Mouse (Mus musculus) midbrain, embryonic 14.5 days (tissue): ENCODE measurements around the gene Dync1li2. TPM values are rescaled to one million over a fixed set of nuclear protein-coding genes. Genes with fewer than 3 reads are reported as not detected.

Experiments used
- ATAC-seq: fragments of 200-750 bp; cut with Nextera tagmentation; 2 replicates; pipeline ENCODE4 v1.8.0; 2017; ENCODE audit warnings: moderate number of reproducible peaks, moderate library complexity; ENCODE audit not compliant: low FRiP score, low TSS enrichment
- DNase-seq: peaks from one replicate; pipeline ENCODE4 v3.0.0-alpha.2; 2015
- H3K27ac ChIP-seq: fragments of 300-500 bp; sonication (generic); replicated peaks from 2 replicates; pipeline ENCODE4 v1.5.1; 2014; ENCODE audit warnings: mild to moderate bottlenecking, low read depth, low read length, moderate library complexity
- H3K27me3 ChIP-seq: fragments of 300-500 bp; sonication (generic); 2 replicates; pipeline ENCODE4 v1.6.1; 2014; ENCODE audit warnings: low read length, control low read depth, mixed read lengths; ENCODE audit not compliant: control insufficient read depth, insufficient read depth
- H3K36me3 ChIP-seq: fragments of 300-500 bp; sonication (generic); 2 replicates; pipeline ENCODE4 v1.6.1; 2014; ENCODE audit warnings: low read length, control low read depth; ENCODE audit not compliant: control insufficient read depth, insufficient read depth
- H3K4me1 ChIP-seq: fragments of 300-500 bp; sonication (generic); 2 replicates; pipeline ENCODE4 v1.6.1; 2014; ENCODE audit warnings: mild to moderate bottlenecking, antibody characterized with exemption, low read length, control low read depth; ENCODE audit not compliant: control insufficient read depth, insufficient read depth
- H3K4me2 ChIP-seq: fragments of 300-500 bp; sonication (generic); 2 replicates; pipeline ENCODE4 v1.6.1; 2014; ENCODE audit warnings: mild to moderate bottlenecking, low read length, moderate library complexity
- H3K4me3 ChIP-seq: fragments of 300-500 bp; sonication (generic); replicated peaks from 2 replicates; pipeline ENCODE4 v1.5.1; 2014; ENCODE audit warnings: low read depth, low read length
- H3K9ac ChIP-seq: fragments of 300-500 bp; sonication (generic); replicated peaks from 2 replicates; pipeline ENCODE4 v1.6.1; 2014; ENCODE audit warnings: mild to moderate bottlenecking, low read length, moderate library complexity
- H3K9me3 ChIP-seq: fragments of 300-500 bp; sonication (generic); 2 replicates; pipeline ENCODE4 v1.6.1; 2016; ENCODE audit warnings: low read length, control low read depth, mixed read lengths; ENCODE audit not compliant: control insufficient read depth
- WGBS: fragments of 180-500 bp; shearing (Covaris S2); extraction: QIAGEN DNeasy Blood & Tissue Kit; methylation state at CpG from one replicate; pipeline ENCODE4 v1.1.7; 2014; 5-methylcytosine and 5-hydroxymethylcytosine counted together
- polyA plus RNA-seq: library from polyadenylated mRNA; unstranded; fragments of >200 nt; fragmentation: Nextera tagmentation; extraction: Ambion mirVana; gene quantifications from 2 replicates; pipeline ENCODE4 v1.2.1, GENCODE M21; 2014

The Dync1li2 gene
- polyA plus RNA-seq, 1 experiment from 2014 or later = 103 TPM

GRCm38 (mm10) chr8:104380961-104381411 is 61.9 kb downstream of the Dync1li2 start:
- Histone ChIP-seq H3K4me3 (no peak overlapping the region), H3K36me3 (no peaks in the 10 kb centered on the region), H3K9me3 (no peaks in the 10 kb centered on the region), H3K4me2 (no peak overlapping the region), H3K27ac (no peak overlapping the region), H3K27me3 (no peaks in the 10 kb centered on the region), H3K9ac (no peak overlapping the region), H3K4me1 (peaks cover 16% of the 10 kb centered on the region)
- no peak for DNase-seq
- no peak for ATAC-seq
- 84% methylated on average over 5 of the region's 5 CpGs for WGBS

DNA sequence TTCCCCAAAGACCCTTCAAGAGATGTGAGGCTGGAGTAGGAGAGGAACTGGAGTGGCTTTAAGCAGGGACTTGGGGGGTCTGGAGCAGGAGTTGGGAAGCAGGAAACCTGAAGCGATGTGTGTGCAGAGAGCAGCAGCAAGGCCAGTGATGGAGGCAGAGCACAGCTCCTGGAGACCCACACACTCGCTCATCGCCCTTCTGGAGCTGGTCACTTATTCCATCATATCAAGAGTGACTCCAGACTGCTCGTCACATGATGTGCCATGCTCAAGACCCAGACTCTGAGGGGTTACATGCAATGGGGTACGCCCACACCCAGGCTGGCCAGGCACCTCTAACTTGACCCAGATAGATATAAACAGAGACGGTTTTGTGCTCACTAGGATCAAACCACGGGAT is 62.6 kb downstream of the Dync1li2 start:
- Histone ChIP-seq H3K9ac (no peak overlapping the region), H3K27me3 (no peaks in the 10 kb centered on the region), H3K9me3 (no peaks in the 10 kb centered on the region), H3K27ac (no peak overlapping the region), H3K4me2 (no peak overlapping the region), H3K4me3 (no peak overlapping the region), H3K4me1 (peaks cover 17% of the 10 kb centered on the region), H3K36me3 (no peaks in the 10 kb centered on the region)
- ATAC-seq (no peak), DNase-seq (no peak)
- 92% methylated on average over 7 of the region's 7 CpGs for WGBS

- no peak overlapping the region for H3K4me3 ChIP-seq
- no peaks in the 10 kb centered on the region for H3K36me3 ChIP-seq
- ATAC-seq (no peak), DNase-seq (no peak)
- 54% methylated on average over 10 of the region's 10 CpGs for WGBS
- no peaks in the 10 kb centered on the region for H3K9me3 ChIP-seq
- no peak overlapping the region for H3K4me2 ChIP-seq
- no peaks in the 10 kb centered on the region for H3K27me3 ChIP-seq
- H3K4me1 ChIP-seq = peaks cover 22% of the 10 kb centered on the region
- H3K9ac ChIP-seq = no peak overlapping the region
- H3K27ac ChIP-seq = no peak overlapping the region
Measured at GRCm38 (mm10) chr8:104379301-104379836, 63.5 kb downstream of the Dync1li2 start.

DNA sequence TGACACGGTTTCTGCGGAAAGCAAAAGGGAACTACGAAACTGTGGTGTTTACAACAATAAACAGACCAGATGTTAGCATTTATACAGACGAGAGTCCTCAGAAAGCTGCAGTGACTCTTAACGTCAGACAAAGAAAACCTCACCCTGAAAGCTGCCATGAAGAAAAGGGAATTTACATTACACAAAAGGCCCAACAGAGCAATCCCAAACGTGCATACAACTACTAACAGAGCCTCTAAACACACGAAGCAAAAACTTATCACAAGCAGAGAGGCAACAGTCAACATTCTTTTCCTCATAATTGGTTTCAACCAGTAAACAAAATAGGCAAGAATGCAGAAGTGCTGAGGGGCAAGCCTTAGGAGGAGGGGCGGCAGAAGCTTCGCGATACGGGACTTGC is 66.2 kb downstream of the Dync1li2 start:
- Histone ChIP-seq H3K9ac (no peak overlapping the region), H3K27ac (0 out of 2 replicates have a peak overlapping the region, but pooled peaks have one; percentile 37), H3K36me3 (no peaks in the 10 kb centered on the region), H3K4me3 (no peak overlapping the region), H3K4me1 (peaks cover 18% of the 10 kb centered on the region), H3K9me3 (no peaks in the 10 kb centered on the region), H3K27me3 (no peaks in the 10 kb centered on the region), H3K4me2 (no peak overlapping the region)
- no peak for ATAC-seq
- no peak for DNase-seq
- 48% methylated on average over 11 of the region's 11 CpGs for WGBS

GRCm38 (mm10) chr8:104375959-104376358 is 66.9 kb downstream of the Dync1li2 start:
- H3K9ac ChIP-seq = no peak overlapping the region
- DNase-seq = no peak
- WGBS = 50% methylated on average over 5 of the region's 5 CpGs
- H3K4me2 ChIP-seq = no peak overlapping the region
- H3K4me1 ChIP-seq = peaks cover 18% of the 10 kb centered on the region
- no peaks in the 10 kb centered on the region for H3K27me3 ChIP-seq
- H3K36me3 ChIP-seq = no peaks in the 10 kb centered on the region
- no peak for ATAC-seq
- no peak overlapping the region for H3K4me3 ChIP-seq
- H3K9me3 ChIP-seq = no peaks in the 10 kb centered on the region
- 0 out of 2 replicates have a peak overlapping the region, but pooled peaks have one; percentile 13 for H3K27ac ChIP-seq

- WGBS = 50% methylated on average over 14 of the region's 14 CpGs
- no peaks in the 10 kb centered on the region for H3K9me3 ChIP-seq
- H3K27ac ChIP-seq = 0 out of 2 replicates have a peak overlapping the region, but pooled peaks have one; percentile 13
- H3K4me3 ChIP-seq = no peak overlapping the region
- H3K4me1 ChIP-seq = peaks cover 18% of the 10 kb centered on the region
- no peak overlapping the region for H3K4me2 ChIP-seq
- H3K27me3 ChIP-seq = no peaks in the 10 kb centered on the region
- no peaks in the 10 kb centered on the region for H3K36me3 ChIP-seq
- ATAC-seq (no peak), DNase-seq (peak; percentile 25)
- H3K9ac ChIP-seq = no peak overlapping the region
Measured at GRCm38 (mm10) chr8:104374864-104375846, 67.7 kb downstream of the Dync1li2 start.

DNA sequence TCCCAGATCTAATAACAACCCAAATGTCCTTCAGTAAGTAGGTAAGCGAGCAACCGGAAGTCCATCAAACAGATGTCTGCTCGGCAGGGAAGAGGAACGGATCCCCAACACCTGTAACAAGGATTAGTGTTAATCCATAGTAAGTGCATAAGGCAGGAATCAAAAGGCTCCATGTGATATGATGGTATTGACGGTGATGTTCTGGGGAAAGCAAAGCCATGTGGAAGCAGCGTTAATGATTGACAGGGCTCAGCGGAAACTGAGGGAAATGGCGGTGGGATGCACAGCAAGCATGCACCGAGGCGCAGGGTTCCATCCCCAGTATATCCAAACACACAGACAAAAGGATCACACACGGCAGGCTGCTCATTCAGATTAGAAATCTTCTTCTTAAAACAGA is 68.6 kb downstream of the Dync1li2 start:
- H3K27ac ChIP-seq = 0 out of 2 replicates have a peak overlapping the region, but pooled peaks have one; percentile 45
- DNase-seq = no peak
- 51% methylated on average over 11 of the region's 11 CpGs for WGBS

DNA sequence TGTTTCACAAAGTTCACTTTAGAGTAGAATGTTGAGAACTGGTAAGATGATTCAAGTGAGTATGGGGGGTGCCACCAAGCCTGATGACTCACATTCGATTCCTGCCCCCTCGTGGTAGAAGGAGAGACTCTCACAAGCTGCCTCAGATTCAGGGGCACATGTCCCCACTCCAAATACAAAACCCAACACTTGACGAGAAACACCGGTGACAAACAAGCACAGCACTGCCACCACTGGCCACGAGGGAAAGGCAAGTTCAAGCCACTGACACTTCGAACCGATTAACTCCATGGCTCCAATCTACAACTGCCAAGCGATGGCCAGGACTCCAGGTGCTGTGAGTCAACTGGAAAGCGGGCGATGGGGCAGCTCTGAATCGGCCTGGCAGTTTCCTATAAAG is 69.1 kb downstream of the Dync1li2 start:
- no peak for DNase-seq

More for the DNA sequence above, 68.6 kb downstream of the Dync1li2 start:
- H3K27me3 ChIP-seq = no peaks in the 10 kb centered on the region
- ATAC-seq = no peak
- peaks cover 20% of the 10 kb centered on the region for H3K4me1 ChIP-seq
- H3K9ac ChIP-seq = no peak overlapping the region
- H3K9me3 ChIP-seq = no peaks in the 10 kb centered on the region
- H3K4me3 ChIP-seq = no peak overlapping the region
- no peak overlapping the region for H3K4me2 ChIP-seq
- H3K36me3 ChIP-seq = no peaks in the 10 kb centered on the region

More for the DNA sequence above, 69.1 kb downstream of the Dync1li2 start:
- no peaks in the 10 kb centered on the region for H3K27me3 ChIP-seq
- 84% methylated on average over 11 of the region's 11 CpGs for WGBS
- no peaks in the 10 kb centered on the region for H3K9me3 ChIP-seq
- ATAC-seq = no peak
- H3K9ac ChIP-seq = no peak overlapping the region
- H3K4me1 ChIP-seq = peaks cover 20% of the 10 kb centered on the region
- H3K4me2 ChIP-seq = no peak overlapping the region
- H3K4me3 ChIP-seq = no peak overlapping the region
- no peaks in the 10 kb centered on the region for H3K36me3 ChIP-seq
- H3K27ac ChIP-seq = 0 out of 2 replicates have a peak overlapping the region, but pooled peaks have one; percentile 45
